Mouse (Mus musculus) gastrocnemius, adult 8-10 months (tissue): ENCODE measurements at regions not wholly inside any gene's neighbourhood (a gene's known extent, or its start where the extent isn't known, plus 50 kb on each side); places are given as distances from the start of the nearest gene placed in this dataset.

Source experiments
- DNase-seq, 2 experiments: peaks; one replicate each; pipeline ENCODE4 v3.0.0; 2022; ENCODE audit warnings: low spot score in 2 of 2

- no peak for DNase-seq
These were observed 65.3 kb upstream of the Jmy start for GRCm38 (mm10) chr13:93564902-93565301.

- DNase-seq, result no peak
These were observed 64.5 kb upstream of the Jmy start for GRCm38 (mm10) chr13:93564091-93564490.

GRCm38 (mm10) chr13:93560282-93560681 is 60.7 kb upstream of the Jmy start:
- DNase-seq, result no peak

DNA sequence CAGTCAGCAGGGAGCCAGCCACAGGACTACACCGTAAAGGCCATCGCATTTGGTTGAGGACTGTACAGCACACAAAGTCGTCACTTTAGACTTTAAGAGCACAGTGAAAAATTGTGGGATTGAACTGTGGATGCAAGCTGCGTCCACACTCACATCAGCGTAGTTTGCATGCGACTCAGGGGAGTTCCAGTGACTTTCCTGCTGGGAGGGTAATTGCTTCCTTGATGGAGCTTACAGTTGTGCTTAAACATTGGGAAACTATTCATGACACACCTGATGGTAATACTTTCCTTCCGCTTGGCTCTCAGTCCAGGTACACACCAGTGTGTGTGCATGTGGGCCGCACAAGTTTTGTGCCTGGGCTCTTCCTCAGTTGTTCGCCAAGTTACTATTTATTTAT is 59.0 kb upstream of the Jmy start:
- no peak for DNase-seq

- no peak for DNase-seq
These were observed 56.5 kb upstream of the Jmy start for GRCm38 (mm10) chr13:93556119-93556518.

GRCm38 (mm10) chr13:93554901-93555300 is 55.3 kb upstream of the Jmy start:
- DNase-seq, result no peak

GRCm38 (mm10) chr13:93553932-93554331 is 54.3 kb upstream of the Jmy start:
- no peak for DNase-seq

- no peak for DNase-seq
These were observed 53.7 kb upstream of the Jmy start for GRCm38 (mm10) chr13:93553271-93553670.

DNA sequence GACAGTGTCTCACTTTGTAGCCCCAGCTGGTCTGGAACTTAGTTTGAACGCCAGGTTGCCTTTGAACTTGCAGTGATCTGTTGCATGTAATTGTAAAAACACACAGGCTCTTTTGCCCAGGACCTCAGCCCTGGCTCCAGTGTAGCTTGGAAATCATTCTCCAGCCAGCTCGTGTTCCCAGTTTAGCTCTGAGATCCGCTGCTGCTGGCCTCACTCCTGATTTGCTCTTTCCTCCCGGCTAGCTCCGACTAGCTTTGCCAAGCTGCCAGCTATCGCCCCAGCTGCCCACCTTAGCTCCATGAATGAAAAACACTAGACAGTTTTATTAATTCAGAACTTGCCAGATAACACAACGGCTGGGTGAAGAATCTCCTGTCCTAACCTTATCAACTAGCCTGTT is 50.7 kb upstream of the Jmy start:
- peak; percentile 4 to 22 for DNase-seq
